Mouse (Mus musculus): ENCODE measurements around the gene Cachd1. TPM values are rescaled to one million over a fixed set of nuclear protein-coding genes. Genes with fewer than 3 reads are reported as not detected.

The Cachd1 gene
- total RNA-seq, 2 experiments from 2014 or later = 3.7 to 3.8 TPM

DNA sequence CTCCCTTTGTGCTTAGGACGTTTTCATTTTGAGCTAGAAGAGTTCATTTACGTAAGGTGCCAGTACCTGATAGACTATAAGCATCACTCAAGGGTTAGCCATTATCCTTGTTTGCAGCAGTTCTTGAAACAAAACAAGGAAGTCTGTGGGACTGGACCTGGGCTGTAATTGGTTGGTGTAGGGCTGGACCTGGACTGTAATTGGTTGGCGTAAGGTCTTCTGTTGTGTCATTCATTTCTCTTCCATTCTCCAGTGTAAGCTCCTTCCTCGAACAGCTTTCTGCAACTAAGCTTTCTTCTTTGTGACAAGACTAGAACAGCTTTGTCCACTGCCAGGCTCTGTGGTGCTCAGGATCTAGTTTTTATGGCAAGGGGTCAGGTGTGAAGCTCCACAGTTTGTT, 78.9 kb downstream of the Cachd1 start:
- no peak for DNase-seq (ENCODE audit: low spot score)
- intact Hi-C loops (cut with DNase I) = no loop called here

DNA sequence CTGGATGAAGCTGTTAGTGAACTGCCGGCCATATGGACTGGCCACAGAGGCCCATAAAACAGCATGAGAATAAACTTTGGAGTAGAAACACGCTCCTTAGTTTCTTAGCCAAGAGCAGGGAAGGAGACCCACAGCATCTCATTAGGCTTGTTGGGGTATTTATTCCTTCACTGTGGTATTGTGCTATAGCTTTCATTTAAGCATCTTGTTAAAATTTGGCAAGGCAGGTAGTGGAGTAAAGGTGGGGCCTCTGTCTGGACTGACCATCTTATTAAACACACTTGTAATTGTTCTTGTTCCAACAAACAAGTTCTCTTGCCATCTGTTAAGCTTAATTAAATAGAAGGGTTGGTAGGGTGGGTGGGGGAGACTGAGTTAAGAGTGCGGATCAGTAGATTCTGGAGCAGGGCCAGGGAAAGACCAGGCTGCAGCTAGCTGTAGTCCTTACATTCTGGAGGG, 81.0 kb downstream of the Cachd1 start:
- no peak for DNase-seq (ENCODE audit: low spot score)
- intact Hi-C loops (cut with DNase I) = no loop called here

DNA sequence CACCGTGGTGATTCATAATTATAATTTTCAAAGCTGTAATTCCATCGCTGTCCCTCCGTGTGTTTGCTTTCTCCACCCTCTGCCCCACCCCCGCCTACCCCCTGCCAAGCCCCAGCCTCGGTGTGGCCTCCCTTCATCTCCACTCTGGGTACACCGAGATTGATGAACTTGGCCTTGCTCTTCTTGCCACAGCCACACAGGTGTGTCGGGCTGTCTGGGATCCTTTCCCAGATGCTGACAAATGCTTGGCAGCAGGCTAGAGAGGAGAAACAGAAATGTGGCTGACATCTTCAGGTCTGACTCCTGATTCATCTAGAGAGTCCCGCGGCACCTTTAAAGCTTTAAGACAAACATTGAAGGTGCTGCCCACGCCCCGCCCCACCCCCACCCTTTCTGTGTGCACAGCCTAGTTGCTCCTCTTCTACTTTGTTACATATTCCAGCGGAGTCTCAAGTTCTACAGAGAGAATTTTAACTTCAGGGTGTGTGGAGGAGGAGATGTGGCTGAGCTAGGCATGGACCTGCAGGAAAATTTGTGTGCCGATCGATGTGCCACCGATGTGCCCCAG, 87.5 kb downstream of the Cachd1 start:
- DNase-seq (ENCODE audit: low spot score) = no peak
- intact Hi-C loops (cut with DNase I) = no loop called here

DNA sequence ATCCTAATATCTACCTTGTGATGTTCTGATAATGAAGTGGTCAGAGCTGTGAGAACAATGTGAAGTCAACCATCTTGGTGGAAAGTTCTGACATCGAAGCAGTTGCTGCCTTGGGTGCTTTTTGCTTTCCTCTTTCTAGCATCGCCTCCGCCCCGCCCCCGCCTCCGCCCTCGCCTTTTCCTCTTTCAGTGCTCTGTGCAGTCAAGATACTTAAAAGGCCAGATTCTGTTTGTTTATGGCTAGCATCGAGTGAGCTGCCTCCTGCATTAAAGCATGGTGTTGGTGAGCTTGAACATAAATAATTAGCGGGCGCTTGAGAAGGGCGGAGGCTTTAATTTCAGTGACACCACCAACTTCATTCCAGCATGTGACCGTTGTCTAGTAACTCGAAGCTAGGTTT, 88.9 kb downstream of the Cachd1 start:
- intact Hi-C loops (cut with DNase I) = no loop called here
- no peak for DNase-seq (ENCODE audit: low spot score)

DNA sequence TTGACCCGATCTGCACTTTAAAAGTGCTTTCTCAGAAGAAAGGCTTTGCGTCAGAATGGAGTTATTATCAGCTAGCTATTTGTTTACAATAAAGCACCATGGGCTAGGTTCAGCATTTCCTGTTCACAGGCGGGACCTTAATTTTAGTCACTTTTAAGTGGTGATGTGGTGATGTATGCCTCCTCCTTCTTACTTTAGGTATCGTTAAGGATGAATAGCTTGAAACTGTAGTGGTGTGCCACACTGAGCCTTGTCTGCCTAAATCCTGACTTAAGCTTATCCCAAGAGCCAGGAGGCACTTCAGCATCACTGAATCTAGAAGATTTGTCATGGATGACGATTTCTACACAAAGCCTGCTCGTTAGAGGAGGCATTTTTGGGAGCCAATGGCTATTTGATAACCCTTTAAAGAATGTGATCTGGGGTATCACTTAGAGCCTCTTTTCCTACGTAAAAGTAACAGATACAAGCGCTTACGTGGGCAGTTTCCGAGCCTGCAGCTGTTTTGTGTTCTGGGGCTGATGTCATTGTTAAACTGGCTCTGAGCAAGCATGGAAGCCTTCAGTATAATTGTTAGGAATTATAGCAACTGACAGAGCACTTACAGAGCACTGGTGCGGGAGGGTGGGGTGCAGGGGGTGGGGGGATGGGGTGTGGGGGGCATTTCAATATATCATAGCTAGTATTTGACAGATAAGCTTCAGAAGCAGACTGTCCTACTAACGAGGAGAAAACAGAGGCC, 89.7 kb downstream of the Cachd1 start:
- intact Hi-C loops (cut with DNase I) = no loop called here
- DNase-seq (ENCODE audit: low spot score) = no peak

DNA sequence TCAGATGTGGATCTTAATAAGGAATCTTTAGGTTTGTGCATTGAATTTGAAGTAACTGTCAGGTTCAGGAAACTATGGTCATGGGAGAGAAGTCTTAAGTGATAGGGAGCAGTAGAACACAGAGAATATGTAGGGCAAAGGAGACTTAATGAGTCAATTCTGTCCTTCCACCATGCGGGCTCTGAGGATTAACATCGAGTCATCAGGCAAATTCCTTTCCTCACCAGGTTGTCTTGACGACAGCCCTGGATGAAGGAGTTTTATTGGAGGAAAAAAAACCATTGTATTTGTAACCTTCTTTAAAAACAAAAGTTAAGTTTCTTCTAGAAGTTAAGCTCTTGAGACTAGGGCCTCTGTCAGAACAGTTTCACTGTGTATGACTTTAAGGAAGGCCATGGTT, 100.9 kb downstream of the Cachd1 start:
- intact Hi-C loops (cut with DNase I) = no loop called here
- no peak for DNase-seq (ENCODE audit: low spot score)

DNA sequence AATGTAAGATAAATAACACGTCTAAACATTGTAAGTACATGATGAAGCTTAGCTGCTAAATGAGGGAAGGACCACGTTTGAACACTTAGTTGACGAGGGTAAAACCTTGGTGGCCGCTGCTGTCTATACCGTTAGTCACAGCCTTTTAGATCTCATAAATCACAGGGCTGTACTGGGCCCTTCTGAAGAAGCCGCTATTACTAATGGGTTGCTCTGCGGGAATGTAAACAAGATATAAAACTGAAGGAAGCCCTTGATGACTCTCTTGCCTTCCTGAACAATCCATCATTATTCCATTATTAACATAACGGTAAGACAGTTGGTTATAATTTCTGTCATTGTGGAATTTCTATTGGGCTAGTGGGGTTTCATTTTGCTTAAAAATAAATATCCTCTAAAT, 102.9 kb downstream of the Cachd1 start:
- intact Hi-C loops (cut with DNase I) = no loop called here

DNA sequence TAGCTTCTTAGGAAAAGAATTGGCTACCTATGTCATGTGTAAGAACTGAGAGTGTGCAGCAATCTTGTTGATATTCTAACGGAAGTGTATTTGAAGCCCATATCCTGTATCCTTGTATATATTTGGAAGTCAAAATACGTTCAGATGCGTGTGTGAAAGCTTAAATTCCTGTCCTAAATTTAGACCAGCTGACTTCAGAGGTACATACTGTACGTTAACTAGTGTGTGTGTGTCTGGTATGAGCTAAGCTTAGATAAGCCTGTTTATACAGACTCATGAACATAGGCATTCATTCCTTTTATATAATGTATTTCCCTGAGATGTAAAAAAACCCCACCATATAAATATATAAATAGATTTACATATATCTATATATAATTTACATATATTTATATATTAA, 103.6 kb downstream of the Cachd1 start:
- no peak for DNase-seq (ENCODE audit: low spot score)
- intact Hi-C loops (cut with DNase I) = no loop called here

More for the DNA sequence above, 102.9 kb downstream of the Cachd1 start:
- no peak for DNase-seq (ENCODE audit: low spot score)

DNA sequence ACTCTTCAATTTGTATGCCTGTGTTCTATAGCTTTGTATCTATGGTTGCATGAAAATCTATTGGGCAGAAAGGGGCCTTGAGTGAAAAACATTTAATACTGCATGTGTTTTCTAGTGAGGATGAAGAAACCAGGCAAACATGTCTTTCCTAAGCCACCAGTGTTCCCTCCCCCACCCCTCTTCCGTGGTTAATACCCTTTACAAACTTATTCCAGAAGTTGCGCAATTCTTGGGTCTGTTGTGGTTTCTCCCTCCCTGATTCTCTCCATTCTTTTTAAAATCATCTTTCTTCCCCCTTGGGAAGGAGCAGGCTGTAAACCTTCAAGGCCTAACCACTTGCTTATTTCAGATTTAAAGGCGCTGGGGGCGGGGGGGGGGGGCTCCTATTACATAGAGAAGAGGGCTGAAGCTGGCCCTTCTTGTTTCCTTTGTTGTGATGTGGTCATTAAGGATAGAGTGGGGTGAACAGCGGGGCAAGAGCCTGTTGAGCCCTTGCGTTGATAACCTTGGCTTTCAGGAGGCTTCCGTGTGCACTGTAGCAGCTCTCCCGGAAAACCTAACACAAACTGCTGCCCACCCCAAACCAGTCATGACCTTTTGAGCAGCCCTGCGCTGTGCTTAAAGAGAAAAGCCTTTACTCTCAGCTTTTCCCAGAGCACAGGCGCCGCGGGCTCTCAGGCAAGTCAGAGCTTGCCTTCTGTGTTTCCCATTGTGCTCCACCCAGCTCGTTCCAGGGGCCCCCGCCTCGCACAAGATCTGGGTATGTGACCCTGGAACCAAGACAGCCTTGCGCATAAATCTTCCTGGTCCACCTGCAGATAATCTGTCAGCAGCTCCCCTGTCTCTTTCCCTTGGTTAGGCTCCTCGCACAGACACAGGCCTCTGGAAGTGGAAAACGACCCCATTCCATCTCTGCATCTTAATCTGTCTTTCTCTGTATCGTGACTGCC, 109.6 kb downstream of the Cachd1 start:
- no peak for DNase-seq (ENCODE audit: low spot score)
- intact Hi-C loops (cut with DNase I) = no loop called here

DNA sequence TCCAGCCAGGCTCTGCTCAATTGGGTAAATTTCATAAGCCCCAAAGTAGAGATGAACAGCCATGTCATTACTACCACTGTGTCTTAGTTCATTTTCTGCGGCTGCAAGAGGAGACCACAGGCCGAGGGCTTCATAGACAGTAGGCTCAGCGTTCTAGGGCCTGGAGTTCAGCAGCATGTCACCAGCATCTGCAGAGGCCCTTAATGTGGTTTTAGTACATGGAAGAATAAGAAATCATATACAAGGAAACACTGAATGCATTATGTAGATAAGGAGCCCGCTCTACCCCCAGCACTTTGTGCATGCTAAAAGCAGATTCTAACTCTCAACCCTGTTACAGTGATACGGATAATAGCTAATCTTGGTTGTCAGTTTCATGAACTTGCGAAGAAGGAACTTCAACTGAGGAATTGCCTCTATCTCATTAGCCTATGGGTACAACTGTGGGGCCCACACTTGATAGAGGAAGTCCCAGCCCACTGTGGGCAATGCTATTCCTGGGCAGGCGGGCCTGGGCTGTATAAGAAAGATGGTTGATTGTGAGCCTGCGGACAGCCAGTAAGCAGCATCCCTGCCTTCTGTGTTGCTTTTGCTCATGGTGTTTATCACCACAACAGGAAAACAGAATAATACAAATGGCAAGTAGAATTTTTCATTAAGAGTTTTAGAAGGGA, 110.4 kb downstream of the Cachd1 start:
- no peak for DNase-seq (ENCODE audit: low spot score)
- intact Hi-C loops (cut with DNase I) = no loop called here

DNA sequence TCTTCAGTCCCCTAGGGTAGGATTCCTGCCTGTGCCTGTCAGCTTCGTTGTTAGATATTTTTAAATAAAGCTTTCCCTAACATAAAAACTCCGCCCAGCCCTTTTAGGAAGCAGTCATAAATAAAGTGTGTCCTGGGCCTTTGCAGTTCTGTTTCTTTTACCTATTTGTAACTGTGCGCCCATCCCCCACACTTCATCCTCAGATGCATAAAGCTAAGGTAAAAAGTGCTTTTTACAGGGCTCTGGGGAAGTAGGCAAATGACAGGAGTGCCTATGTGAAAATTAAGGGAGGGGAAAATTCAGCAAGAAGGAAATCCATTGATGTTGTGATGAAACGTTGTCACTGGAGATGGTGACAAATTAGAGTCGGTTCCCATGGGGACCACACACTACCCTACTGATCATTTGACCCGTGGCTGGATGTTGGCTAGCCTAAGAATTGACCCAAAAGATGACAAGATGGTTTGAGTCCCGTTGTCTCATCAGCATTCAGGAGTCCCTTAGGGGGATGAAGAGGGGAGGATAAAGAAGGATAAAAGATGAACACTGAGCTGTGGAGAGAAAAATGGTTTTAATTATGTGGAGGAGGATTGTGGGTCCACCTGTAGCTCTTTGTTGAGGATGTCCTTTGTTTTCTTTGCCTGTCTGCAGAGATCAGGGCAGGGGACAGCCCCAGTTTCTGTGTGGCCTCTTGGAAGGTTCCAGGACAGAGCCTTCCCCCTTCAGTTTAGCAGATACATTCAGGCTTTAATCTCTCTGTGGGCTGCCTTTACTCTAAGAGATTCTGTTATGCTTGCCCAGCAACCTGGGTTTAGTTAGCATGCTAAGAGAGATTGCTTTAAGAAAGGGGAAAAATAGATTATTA, 113.9 kb downstream of the Cachd1 start:
- no peak for DNase-seq (ENCODE audit: low spot score)
- intact Hi-C loops (cut with DNase I) = no loop called here

DNA sequence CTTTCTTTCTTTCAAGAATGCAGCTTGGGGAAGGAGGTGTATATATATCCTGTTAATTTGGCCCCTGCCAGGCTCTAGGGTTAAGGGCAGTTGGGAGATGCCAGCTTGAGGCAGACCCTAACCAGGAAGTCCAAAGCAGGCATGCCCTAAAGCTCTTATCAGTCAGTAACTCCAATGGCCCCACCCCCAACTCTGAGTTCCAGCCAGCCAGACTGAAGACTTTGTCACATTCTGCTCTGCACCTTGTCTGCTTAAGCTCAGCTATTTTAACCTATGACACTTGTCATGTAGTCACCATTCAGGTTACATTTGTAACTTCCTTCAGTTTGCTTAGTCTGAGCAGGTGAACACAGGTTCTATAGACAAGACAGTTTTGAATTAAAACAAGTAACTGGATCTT, 117.3 kb downstream of the Cachd1 start:
- intact Hi-C loops (cut with DNase I) = no loop called here

DNA sequence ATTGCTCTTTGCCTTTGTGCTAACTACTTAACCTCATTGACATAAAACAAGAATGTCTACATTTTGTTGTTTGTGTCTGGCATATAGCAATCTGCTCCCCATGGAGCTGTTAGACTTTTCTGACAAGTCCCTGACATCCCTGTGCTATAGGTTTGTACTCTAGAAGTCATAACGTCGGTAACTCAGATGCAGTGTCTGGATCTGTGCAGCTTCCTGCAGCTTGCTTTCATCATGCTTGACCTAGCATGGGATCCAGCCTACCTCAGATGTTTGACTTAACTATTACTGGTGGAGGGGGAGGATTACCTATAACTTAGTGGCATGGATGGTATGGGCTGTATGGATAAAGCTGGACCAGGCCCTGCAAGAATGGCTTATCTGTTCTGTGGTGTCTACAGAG, 117.7 kb downstream of the Cachd1 start:
- intact Hi-C loops (cut with DNase I) = no loop called here

More for the DNA sequence above, 117.3 kb downstream of the Cachd1 start:
- DNase-seq (ENCODE audit: low spot score) = no peak

DNA sequence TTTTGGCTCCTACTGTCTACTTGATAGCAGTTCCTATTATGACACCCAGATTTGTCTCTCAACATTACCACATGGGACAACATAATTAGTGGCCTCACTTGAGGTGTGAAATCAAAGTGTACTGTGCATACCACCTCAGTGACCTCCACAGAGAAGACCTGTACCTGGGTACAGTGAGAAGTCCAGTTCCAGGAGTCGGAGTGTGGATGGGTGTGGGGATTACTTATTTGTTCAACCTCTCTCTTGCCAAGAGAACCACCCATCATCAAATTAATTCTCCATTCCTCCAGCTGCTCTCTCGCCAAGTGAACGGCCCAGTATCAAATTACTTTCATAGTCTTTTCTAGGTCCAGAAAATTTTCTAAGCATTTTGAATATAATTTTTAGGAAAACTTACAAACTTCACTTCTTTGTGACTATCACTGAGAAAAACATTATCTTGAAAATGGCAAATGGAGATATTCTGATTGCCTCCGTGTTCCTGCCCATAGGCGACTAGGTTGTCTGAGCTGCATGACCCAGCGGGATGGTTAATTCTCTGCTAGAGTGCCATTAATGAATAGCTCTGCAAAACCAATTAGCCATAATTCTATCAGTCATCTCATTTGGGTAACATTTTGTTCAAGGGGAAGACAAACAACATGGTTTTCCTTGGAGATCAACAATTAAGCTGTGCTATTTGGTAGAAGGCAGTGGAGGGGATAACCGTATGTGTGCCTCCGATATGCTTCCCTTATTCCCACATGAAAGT, 120.0 kb downstream of the Cachd1 start:
- no peak for DNase-seq (ENCODE audit: low spot score)
- intact Hi-C loops (cut with DNase I) = no loop called here

More for the DNA sequence above, 117.7 kb downstream of the Cachd1 start:
- no peak for DNase-seq (ENCODE audit: low spot score)

DNA sequence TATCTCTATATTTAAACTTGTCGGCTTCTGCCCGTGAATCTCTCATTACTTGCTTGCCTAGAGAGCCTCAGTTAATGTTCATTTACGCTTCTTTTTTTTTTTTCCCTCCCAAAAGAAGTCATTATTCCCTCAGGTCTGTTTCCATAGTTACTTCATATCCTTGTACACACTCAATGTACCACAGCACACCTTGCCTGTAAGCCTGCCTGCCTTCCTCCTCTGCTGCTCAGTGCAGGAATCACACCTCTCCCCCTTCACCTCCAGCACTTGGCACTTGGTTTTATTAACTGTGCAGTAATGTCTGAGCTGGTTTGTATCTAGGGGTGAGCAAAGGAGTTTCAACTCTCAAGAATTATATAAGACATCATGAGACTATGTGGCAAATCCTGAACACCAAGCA, 121.5 kb downstream of the Cachd1 start:
- intact Hi-C loops (cut with DNase I) = no loop called here
- DNase-seq (ENCODE audit: low spot score) = no peak

DNA sequence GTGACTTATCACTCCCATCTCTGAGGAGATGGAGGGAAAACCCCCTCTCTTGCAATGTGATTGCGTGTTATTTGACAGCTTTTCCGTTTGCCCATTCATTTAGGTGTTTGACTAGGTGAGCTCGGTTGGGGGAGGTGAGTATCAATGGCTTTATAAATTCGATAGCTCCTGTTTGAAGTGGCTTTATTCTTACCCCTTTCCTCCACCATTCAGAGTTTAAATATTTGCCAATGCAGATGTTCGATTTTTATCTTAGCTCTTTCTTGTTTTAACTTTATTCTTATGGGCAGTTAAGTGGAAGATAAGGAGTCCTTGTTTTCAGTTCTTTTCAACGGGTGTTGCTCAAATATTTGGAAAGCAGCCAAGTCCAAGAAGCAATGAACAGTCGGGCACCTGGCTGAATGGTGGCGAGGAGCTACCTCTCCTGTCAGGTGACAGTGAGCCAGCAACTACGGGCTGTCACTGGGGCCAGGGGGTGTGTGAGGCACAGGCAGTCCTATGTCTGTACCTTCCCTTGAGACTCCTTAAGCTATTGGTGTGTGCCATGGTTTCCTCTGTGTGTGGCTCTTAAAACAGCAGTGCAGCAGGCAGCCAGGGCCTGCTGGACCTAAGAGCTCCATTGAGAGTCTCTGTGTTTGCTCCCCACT, 133.3 kb downstream of the Cachd1 start:
- intact Hi-C loops (cut with DNase I) = no loop called here
- no peak for DNase-seq (ENCODE audit: low spot score)

DNA sequence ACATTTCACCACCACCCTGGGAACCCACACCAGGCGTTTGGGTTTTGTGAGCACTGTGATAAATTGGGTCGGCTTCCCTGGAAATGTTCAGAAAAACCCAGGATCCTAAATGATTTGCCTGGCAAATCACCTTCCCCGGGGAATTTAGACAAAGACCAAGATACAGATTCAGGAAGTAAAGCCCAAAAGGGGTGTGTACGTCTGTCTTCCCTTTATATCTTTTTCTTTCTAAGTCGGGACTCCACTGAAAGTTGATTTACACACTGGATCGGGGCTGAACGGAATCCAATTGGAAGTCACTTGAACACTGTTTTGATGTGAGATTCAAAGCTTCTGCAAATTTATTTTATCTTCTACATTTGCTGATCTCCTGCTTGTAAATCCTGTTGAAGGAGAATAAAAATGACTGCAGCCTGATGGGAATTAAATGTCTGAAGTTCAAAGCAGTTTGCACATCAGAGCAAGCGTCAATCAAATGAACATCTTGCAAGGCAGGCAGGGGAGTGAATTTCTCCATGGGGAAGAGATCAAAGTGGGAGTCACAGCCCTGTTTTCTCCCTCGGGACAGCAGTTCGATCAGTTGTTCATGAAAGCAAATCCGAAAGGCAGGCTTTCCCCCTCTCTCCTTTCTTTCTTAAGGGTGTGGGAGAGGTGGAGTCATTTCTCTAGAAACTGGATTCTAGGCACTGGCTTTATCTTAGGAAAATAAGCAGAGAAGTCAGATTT, 134.3 kb downstream of the Cachd1 start:
- no peak for DNase-seq (ENCODE audit: low spot score)
- intact Hi-C loops (cut with DNase I) = no loop called here

All from heart, postnatal 25 days (tissue).